Mouse (Mus musculus) stomach, postnatal 0 days (tissue): ENCODE data around the gene Clec4d.

Source experiments
- CTCF ChIP-seq: IDR thresholded peaks from 2 replicates; pipeline ENCODE4 v1.5.1; 2016; ENCODE audit warnings: antibody characterized with exemption, low read depth, mild to moderate bottlenecking, moderate library complexity
- EP300 ChIP-seq: optimal IDR thresholded peaks from 2 replicates; pipeline ENCODE3; 2016; ENCODE audit warnings: antibody characterized with exemption

DNA sequence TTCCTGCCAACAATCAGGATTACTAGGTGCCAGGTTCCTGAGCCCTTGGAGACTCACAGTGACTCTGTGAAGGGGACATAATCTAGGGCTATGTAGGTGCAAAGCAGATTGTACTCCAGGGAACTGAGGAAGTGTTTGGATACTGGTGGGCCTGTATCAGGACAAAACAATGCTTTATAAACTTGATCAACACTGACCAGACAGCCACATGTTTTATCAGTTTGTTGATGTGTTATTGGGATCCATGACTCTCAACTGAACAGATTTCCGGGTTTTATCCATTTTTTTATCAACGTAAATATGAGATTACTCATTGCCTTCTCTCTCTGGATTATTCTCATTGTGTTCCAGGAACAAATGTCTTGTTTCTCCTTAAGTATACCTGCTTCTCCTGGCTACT, 46.1 kb downstream of the Clec4d start, which contains the start of gene Vmn2r19:
- TF ChIP-seq EP300 = no peak
- TF ChIP-seq CTCF = no peak
